ENCODE assay signal across 8 mouse cellular contexts in genomic region chr13:119741390-119742237, GRCm38 (mm10). TPM values are rescaled to one million over a fixed set of nuclear protein-coding genes. Genes with fewer than 3 reads are reported as not detected.
DNase-seq lines count a peak whose midpoint lies in the region; ATAC-seq and TF ChIP-seq lines count a peak whose summit lies in the region.

No protein-coding gene starts in this region.

- no peak for DNase-seq in heart, postnatal 10 days
- DNase-seq in Muller cell, postnatal 12 days (ENCODE audit: inconsistent ontology term): peak; percentile 68
- DNase-seq in heart, postnatal 0 days (ENCODE audit: low spot score): no peak
- no peak for DNase-seq in urinary bladder, adult 2 months (ENCODE audit: low spot score)
- DNase-seq in thymus, adult 18-20 months: no peak
- DNase-seq in kidney, adult 18-20 months: no peak

- no peaks in the 10 kb centered on the region for H3K36me3 ChIP-seq in heart, embryonic 11.5 days (ENCODE audit: control insufficient read depth, insufficient read depth, low read length)
- no peaks in the 10 kb centered on the region for H3K36me3 ChIP-seq in heart, postnatal 0 days (replicated peaks; ENCODE audit: control insufficient read depth, insufficient read depth, low read length)
- no peaks in the 10 kb centered on the region for H3K36me3 ChIP-seq in midbrain, embryonic 12.5 days

- H3K9ac ChIP-seq in heart, embryonic 11.5 days (ENCODE audit: low read depth, low read length): peak overlapping the region; percentile 52
- H3K9ac ChIP-seq in heart, postnatal 0 days (replicated peaks; ENCODE audit: low read depth, low read length): peak overlapping the region; percentile 31
- H3K9ac ChIP-seq in midbrain, embryonic 12.5 days (replicated peaks): no peak overlapping the region

- peak overlapping the region; percentile 39 for H3K4me3 ChIP-seq in heart, embryonic 11.5 days (ENCODE audit: low read depth, low read length)
- H3K4me3 ChIP-seq in heart, postnatal 0 days (ENCODE audit: low read depth, low read length): peak overlapping the region; percentile 41
- peak overlapping the region; percentile 20 for H3K4me3 ChIP-seq in midbrain, embryonic 12.5 days

- TF ChIP-seq CTCF in heart, postnatal 0 days (IDR thresholded peaks at IDR 0.05; ENCODE audit: low read depth): no peak

- 8% methylated on average over 19 of the region's 19 CpGs for WGBS in heart, embryonic 11.5 days (ENCODE audit: insufficient replicate concordance)
- whole genome bisulfite sequencing in heart, postnatal 0 days: 8% methylated on average over 19 of the region's 19 CpGs
- WGBS in midbrain, embryonic 12.5 days: 3% methylated on average over 19 of the region's 19 CpGs

- no peaks in the 10 kb centered on the region for H3K27me3 ChIP-seq in heart, embryonic 11.5 days (ENCODE audit: control insufficient read depth, insufficient read depth, low read length)
- no peaks in the 10 kb centered on the region for H3K27me3 ChIP-seq in heart, postnatal 0 days (ENCODE audit: control insufficient read depth, insufficient read depth, low read length)
- no peaks in the 10 kb centered on the region for H3K27me3 ChIP-seq in midbrain, embryonic 12.5 days

- ATAC-seq in heart, embryonic 11.5 days (replicated peaks; ENCODE audit: insufficient number of reproducible peaks, low FRiP score, low TSS enrichment): no peak
- no peak for ATAC-seq in heart, postnatal 0 days (ENCODE audit: insufficient read depth, low read depth)
- peak; percentile 67 for ATAC-seq in midbrain, embryonic 12.5 days (ENCODE audit: low FRiP score, low read depth)

- H3K27ac ChIP-seq in heart, embryonic 11.5 days (ENCODE audit: low read depth, low read length): no peak overlapping the region
- H3K27ac ChIP-seq in heart, postnatal 0 days (ENCODE audit: low read depth): no peak overlapping the region
- peak overlapping the region; percentile 21 for H3K27ac ChIP-seq in midbrain, embryonic 12.5 days (replicated peaks)

- H3K4me2 ChIP-seq in heart, embryonic 11.5 days: peak overlapping the region; percentile 70
- H3K4me2 ChIP-seq in heart, postnatal 0 days (ENCODE audit: low read depth, low read length): peak overlapping the region; percentile 66
- H3K4me2 ChIP-seq in midbrain, embryonic 12.5 days (replicated peaks): peak overlapping the region; percentile 43

- H3K9me3 ChIP-seq in heart, embryonic 11.5 days (replicated peaks; ENCODE audit: control insufficient read depth, low read length): no peaks in the 10 kb centered on the region
- no peaks in the 10 kb centered on the region for H3K9me3 ChIP-seq in heart, postnatal 0 days (replicated peaks; ENCODE audit: control insufficient read depth, low read length)
- no peaks in the 10 kb centered on the region for H3K9me3 ChIP-seq in midbrain, embryonic 12.5 days

- H3K4me1 ChIP-seq in heart, embryonic 11.5 days (ENCODE audit: control insufficient read depth, insufficient read depth, low read length): no peaks in the 10 kb centered on the region
- no peaks in the 10 kb centered on the region for H3K4me1 ChIP-seq in heart, postnatal 0 days (ENCODE audit: control insufficient read depth, insufficient read depth)
- H3K4me1 ChIP-seq in midbrain, embryonic 12.5 days: peaks cover 16% of the 10 kb centered on the region

- no peak for TF ChIP-seq EP300 in heart, postnatal 0 days (IDR thresholded peaks at IDR 0.05; ENCODE audit: low read depth)

- intact Hi-C loops in heart, postnatal 10 days (cut with DNase I): no loop called here

RNA-seq across cellular contexts. Expression of gene Nim1k, which starts 14.1 kb away (rescaled TPM):
- polyA plus RNA-seq in heart, embryonic 11.5 days (2014; fragmentation: Nextera tagmentation; extraction: Ambion mirVana): 0.73 and 1.0 TPM in 2 replicates
- total RNA-seq in heart, postnatal 10 days (2021): 1 to 10 TPM in 1 of 2 experiments, under 1 TPM in 1; 0.86 to 1.2 TPM
- total RNA-seq in heart, postnatal 0 days (2014; rRNA removed; ENCODE audit: low replicate concordance): 0.70 and 1.5 TPM in 2 replicates
- polyA plus RNA-seq in heart, postnatal 0 days (2015; fragmentation: Nextera tagmentation; extraction: Ambion mirVana): 0.56 and 0.67 TPM in 2 replicates
- 1.7 and 2.6 TPM in 2 replicates for polyA plus RNA-seq in midbrain, embryonic 12.5 days (2016; fragmentation: Nextera tagmentation; extraction: Ambion mirVana)
- 0.41 and 0.83 TPM in 2 replicates for polyA plus RNA-seq in urinary bladder, adult 2 months (2012; rRNA removed)

RNA-seq across cellular contexts. Expression of gene Zfp131, which starts 49.1 kb away (rescaled TPM):
- polyA plus RNA-seq in heart, embryonic 11.5 days (2014; fragmentation: Nextera tagmentation; extraction: Ambion mirVana): 23.9 and 26.0 TPM in 2 replicates
- total RNA-seq in heart, postnatal 10 days (2021): 10 to 100 TPM; 26.1 to 26.5 TPM
- total RNA-seq in heart, postnatal 0 days (2014; rRNA removed; ENCODE audit: low replicate concordance): 21.2 and 24.2 TPM in 2 replicates
- polyA plus RNA-seq in heart, postnatal 0 days (2015; fragmentation: Nextera tagmentation; extraction: Ambion mirVana): 13.6 and 15.5 TPM in 2 replicates
- polyA plus RNA-seq in midbrain, embryonic 12.5 days (2016; fragmentation: Nextera tagmentation; extraction: Ambion mirVana): 50.9 and 53.7 TPM in 2 replicates
- 18.1 and 20.0 TPM in 2 replicates for polyA plus RNA-seq in urinary bladder, adult 2 months (2012; rRNA removed)

RNA-seq across cellular contexts. Expression of gene Hmgcs1, which starts 51.4 kb away (rescaled TPM):
- 102 and 124 TPM in 2 replicates for polyA plus RNA-seq in heart, embryonic 11.5 days (2014; fragmentation: Nextera tagmentation; extraction: Ambion mirVana)
- 10 to 100 TPM; 71.1 to 73.3 TPM for total RNA-seq in heart, postnatal 10 days (2021)
- 39.0 and 42.6 TPM in 2 replicates for total RNA-seq in heart, postnatal 0 days (2014; rRNA removed; ENCODE audit: low replicate concordance)
- 61.1 and 66.2 TPM in 2 replicates for polyA plus RNA-seq in heart, postnatal 0 days (2015; fragmentation: Nextera tagmentation; extraction: Ambion mirVana)
- polyA plus RNA-seq in midbrain, embryonic 12.5 days (2016; fragmentation: Nextera tagmentation; extraction: Ambion mirVana): 494 and 501 TPM in 2 replicates
- 58.2 and 74.9 TPM in 2 replicates for polyA plus RNA-seq in urinary bladder, adult 2 months (2012; rRNA removed)
